Mouse (Mus musculus): ENCODE results near the gene Dcaf15. TPM values are rescaled to one million over a fixed set of nuclear protein-coding genes. Genes with fewer than 3 reads are reported as not detected.

Gene Dcaf15
- polyA plus RNA-seq, 1 experiment from 2014 or later: 10.8 TPM

- Histone ChIP-seq H3K36me3 (ENCODE audit: control insufficient read depth, insufficient read depth, low read length) (peaks cover 60% of the 10 kb centered on the region), H3K27me3 (replicated peaks; ENCODE audit: control insufficient read depth, insufficient read depth, low read length) (no peaks in the 10 kb centered on the region), H3K4me3 (ENCODE audit: low read depth, low read length) (no peak overlapping the region), H3K9me3 (ENCODE audit: control insufficient read depth, low read length) (no peaks in the 10 kb centered on the region), H3K4me1 (replicated peaks; ENCODE audit: control insufficient read depth, insufficient read depth, low read length) (no peaks in the 10 kb centered on the region), H3K27ac (ENCODE audit: low read depth) (no peak overlapping the region), H3K4me2 (ENCODE audit: low read length) (no peak overlapping the region), H3K9ac (ENCODE audit: low read length) (no peak overlapping the region)
- no peak for DNase-seq (ENCODE audit: low spot score)
- WGBS: 86% methylated on average over 8 of the region's 8 CpGs
- no peak for ATAC-seq (replicated peaks; ENCODE audit: low FRiP score, low TSS enrichment, low read depth)
Measured at GRCm38 (mm10) chr8:84132225-84132624, 27.7 kb upstream of the Dcaf15 start.

GRCm38 (mm10) chr8:84130806-84131205, 26.2 kb upstream of the Dcaf15 start:
- no peak for DNase-seq (ENCODE audit: low spot score)
- H3K4me3 ChIP-seq (ENCODE audit: low read depth, low read length): no peak overlapping the region
- no peaks in the 10 kb centered on the region for H3K4me1 ChIP-seq (replicated peaks; ENCODE audit: control insufficient read depth, insufficient read depth, low read length)
- 0 out of 2 replicates have a peak overlapping the region, but pooled peaks have one; percentile 10 for H3K9ac ChIP-seq (ENCODE audit: low read length)
- WGBS: 44% methylated on average over 30 of the region's 30 CpGs
- peaks cover 46% of the 10 kb centered on the region for H3K36me3 ChIP-seq (ENCODE audit: control insufficient read depth, insufficient read depth, low read length)
- no peak overlapping the region for H3K4me2 ChIP-seq (ENCODE audit: low read length)
- H3K27me3 ChIP-seq (replicated peaks; ENCODE audit: control insufficient read depth, insufficient read depth, low read length): no peaks in the 10 kb centered on the region
- no peaks in the 10 kb centered on the region for H3K9me3 ChIP-seq (ENCODE audit: control insufficient read depth, low read length)
- no peak overlapping the region for H3K27ac ChIP-seq (ENCODE audit: low read depth)
- ATAC-seq (replicated peaks; ENCODE audit: low FRiP score, low TSS enrichment, low read depth): no peak

GRCm38 (mm10) chr8:84128277-84128676, 23.7 kb upstream of the Dcaf15 start:
- DNase-seq (ENCODE audit: low spot score) (no peak), ATAC-seq (replicated peaks; ENCODE audit: low FRiP score, low TSS enrichment, low read depth) (no peak)
- peaks cover 21% of the 10 kb centered on the region for H3K36me3 ChIP-seq (ENCODE audit: control insufficient read depth, insufficient read depth, low read length)

GRCm38 (mm10) chr8:84127202-84127901, 22.8 kb upstream of the Dcaf15 start:
- DNase-seq (ENCODE audit: low spot score) (no peak), ATAC-seq (replicated peaks; ENCODE audit: low FRiP score, low TSS enrichment, low read depth) (0 out of 2 replicates have a peak, but pooled peaks have one; percentile 10)
- peaks cover 11% of the 10 kb centered on the region for H3K36me3 ChIP-seq (ENCODE audit: control insufficient read depth, insufficient read depth, low read length)
- WGBS: 65% methylated on average over 17 of the region's 17 CpGs
- H3K9me3 ChIP-seq (ENCODE audit: control insufficient read depth, low read length): no peaks in the 10 kb centered on the region
- no peak overlapping the region for H3K4me2 ChIP-seq (ENCODE audit: low read length)
- H3K4me1 ChIP-seq (replicated peaks; ENCODE audit: control insufficient read depth, insufficient read depth, low read length): no peaks in the 10 kb centered on the region
- H3K4me3 ChIP-seq (ENCODE audit: low read depth, low read length): no peak overlapping the region
- no peak overlapping the region for H3K27ac ChIP-seq (ENCODE audit: low read depth)
- H3K27me3 ChIP-seq (replicated peaks; ENCODE audit: control insufficient read depth, insufficient read depth, low read length): no peaks in the 10 kb centered on the region
- H3K9ac ChIP-seq (ENCODE audit: low read length): no peak overlapping the region

More at GRCm38 (mm10) chr8:84128277-84128676, 23.7 kb upstream of the Dcaf15 start:
- Histone ChIP-seq H3K4me1 (replicated peaks; ENCODE audit: control insufficient read depth, insufficient read depth, low read length) (no peaks in the 10 kb centered on the region), H3K27me3 (replicated peaks; ENCODE audit: control insufficient read depth, insufficient read depth, low read length) (no peaks in the 10 kb centered on the region), H3K4me2 (ENCODE audit: low read length) (no peak overlapping the region), H3K27ac (ENCODE audit: low read depth) (no peak overlapping the region), H3K4me3 (ENCODE audit: low read depth, low read length) (no peak overlapping the region), H3K9ac (ENCODE audit: low read length) (no peak overlapping the region), H3K9me3 (ENCODE audit: control insufficient read depth, low read length) (no peaks in the 10 kb centered on the region)
- 61% methylated on average over 8 of the region's 8 CpGs for WGBS

- DNase-seq (ENCODE audit: low spot score) (no peak), ATAC-seq (replicated peaks; ENCODE audit: low FRiP score, low TSS enrichment, low read depth) (no peak)
- no peak overlapping the region for H3K27ac ChIP-seq (ENCODE audit: low read depth)
- no peaks in the 10 kb centered on the region for H3K9me3 ChIP-seq (ENCODE audit: control insufficient read depth, low read length)
- no peaks in the 10 kb centered on the region for H3K4me1 ChIP-seq (replicated peaks; ENCODE audit: control insufficient read depth, insufficient read depth, low read length)
- no peak overlapping the region for H3K9ac ChIP-seq (ENCODE audit: low read length)
- WGBS: 66% methylated on average over 2 of the region's 2 CpGs
- H3K4me2 ChIP-seq (ENCODE audit: low read length): no peak overlapping the region
- H3K27me3 ChIP-seq (replicated peaks; ENCODE audit: control insufficient read depth, insufficient read depth, low read length): no peaks in the 10 kb centered on the region
- H3K36me3 ChIP-seq (ENCODE audit: control insufficient read depth, insufficient read depth, low read length): 0 out of 2 replicates have a peak, but pooled peaks cover 5% of the 10 kb centered on the region
- no peak overlapping the region for H3K4me3 ChIP-seq (ENCODE audit: low read depth, low read length)
Measured at GRCm38 (mm10) chr8:84126742-84127141, 22.2 kb upstream of the Dcaf15 start.

- WGBS: 38% methylated on average over 9 of the region's 9 CpGs
- DNase-seq (ENCODE audit: low spot score) (no peak), ATAC-seq (replicated peaks; ENCODE audit: low FRiP score, low TSS enrichment, low read depth) (0 out of 2 replicates have a peak, but pooled peaks have one; percentile 48)
- Histone ChIP-seq H3K9me3 (ENCODE audit: control insufficient read depth, low read length) (no peaks in the 10 kb centered on the region), H3K4me2 (ENCODE audit: low read length) (no peak within 1 kb of the TSS), H3K27me3 (replicated peaks; ENCODE audit: control insufficient read depth, insufficient read depth, low read length) (no peaks in the 10 kb centered on the region), H3K4me3 (ENCODE audit: low read depth, low read length) (no peak within 1 kb of the TSS), H3K27ac (ENCODE audit: low read depth) (no peak within 1 kb of the TSS), H3K9ac (ENCODE audit: low read length) (no peak within 1 kb of the TSS), H3K4me1 (replicated peaks; ENCODE audit: control insufficient read depth, insufficient read depth, low read length) (no peaks in the 10 kb centered on the region), H3K36me3 (ENCODE audit: control insufficient read depth, insufficient read depth, low read length) (no peaks in the 10 kb centered on the region)
Measured at GRCm38 (mm10) chr8:84125656-84126055, 21.1 kb upstream of the Dcaf15 start, which contains the start of gene Podnl1. Podnl1 (plus strand) TSS chr8:84125989.

GRCm38 (mm10) chr8:84122151-84122550, 17.6 kb upstream of the Dcaf15 start:
- H3K4me2 ChIP-seq (ENCODE audit: low read length): no peak overlapping the region
- ATAC-seq (replicated peaks; ENCODE audit: low FRiP score, low TSS enrichment, low read depth) (no peak), DNase-seq (ENCODE audit: low spot score) (no peak)
- 90% methylated on average over 3 of the region's 3 CpGs for WGBS
- H3K4me3 ChIP-seq (ENCODE audit: low read depth, low read length): no peak overlapping the region
- H3K27ac ChIP-seq (ENCODE audit: low read depth): no peak overlapping the region
- H3K9ac ChIP-seq (ENCODE audit: low read length): no peak overlapping the region
- no peaks in the 10 kb centered on the region for H3K27me3 ChIP-seq (replicated peaks; ENCODE audit: control insufficient read depth, insufficient read depth, low read length)
- H3K4me1 ChIP-seq (replicated peaks; ENCODE audit: control insufficient read depth, insufficient read depth, low read length): no peaks in the 10 kb centered on the region
- H3K9me3 ChIP-seq (ENCODE audit: control insufficient read depth, low read length): no peaks in the 10 kb centered on the region
- H3K36me3 ChIP-seq (ENCODE audit: control insufficient read depth, insufficient read depth, low read length): no peaks in the 10 kb centered on the region

- no peak for ATAC-seq (replicated peaks; ENCODE audit: low FRiP score, low TSS enrichment, low read depth)
- Histone ChIP-seq H3K4me1 (replicated peaks; ENCODE audit: control insufficient read depth, insufficient read depth, low read length) (no peaks in the 10 kb centered on the region), H3K27ac (ENCODE audit: low read depth) (no peak overlapping the region), H3K36me3 (ENCODE audit: control insufficient read depth, insufficient read depth, low read length) (no peaks in the 10 kb centered on the region), H3K4me2 (ENCODE audit: low read length) (no peak overlapping the region), H3K9me3 (ENCODE audit: control insufficient read depth, low read length) (no peaks in the 10 kb centered on the region), H3K4me3 (ENCODE audit: low read depth, low read length) (no peak overlapping the region), H3K27me3 (replicated peaks; ENCODE audit: control insufficient read depth, insufficient read depth, low read length) (no peaks in the 10 kb centered on the region), H3K9ac (ENCODE audit: low read length) (no peak overlapping the region)
- DNase-seq (ENCODE audit: low spot score): no peak
- 81% methylated on average over 6 of the region's 6 CpGs for WGBS
Measured at GRCm38 (mm10) chr8:84115646-84116045, 11.1 kb upstream of the Dcaf15 start.

All from intestine, embryonic 14.5 days (tissue).